Mouse (Mus musculus): Measurements from ENCODE around the gene Fpr1. TPM values are rescaled to one million over a fixed set of nuclear protein-coding genes. Genes with fewer than 3 reads are reported as not detected.
"Not testable (repeated sequence)": the region's sequence is repeated elsewhere in the genome, so short reads cannot be mapped to it uniquely, and the experiment has no call there.

The Fpr1 gene
- total RNA-seq, 2 experiments from 2014 or later: not detected

GRCm38 (mm10) chr17:17855064-17855838, 28.5 kb downstream of the Fpr1 start, which contains the start of gene Has1:
Has1 (minus strand) TSS chr17:17855205.
- no peak for DNase-seq
- intact Hi-C loops (cut with DNase I): no loop called here

- no peak for DNase-seq
- intact Hi-C loops (cut with DNase I): loop anchor here (5.0 kb wide), 1 partner anchor 47 kb away; no protein-coding TSS in a partner anchor
Measured at GRCm38 (mm10) chr17:17849906-17850712, 33.6 kb downstream of the Fpr1 start.

- DNase-seq: no peak
- intact Hi-C loops (cut with DNase I): no loop called here
Measured at GRCm38 (mm10) chr17:17848988-17849387, 34.8 kb downstream of the Fpr1 start.

- DNase-seq: no peak
- intact Hi-C loops (cut with DNase I): no loop called here
Measured at GRCm38 (mm10) chr17:17845187-17846027, 38.3 kb downstream of the Fpr1 start.

- intact Hi-C loops (cut with DNase I); DNase-seq: not testable (repeated sequence)
Measured at GRCm38 (mm10) chr17:17844606-17845005, 39.1 kb downstream of the Fpr1 start.

GRCm38 (mm10) chr17:17843534-17844261, 40.0 kb downstream of the Fpr1 start:
- intact Hi-C loops (cut with DNase I): no loop called here
- DNase-seq: no peak

- intact Hi-C loops (cut with DNase I): no loop called here
- DNase-seq: no peak
Measured at GRCm38 (mm10) chr17:17840796-17841195, 42.9 kb downstream of the Fpr1 start.

GRCm38 (mm10) chr17:17839276-17839675, 44.5 kb downstream of the Fpr1 start:
- no peak for DNase-seq
- intact Hi-C loops (cut with DNase I): loop anchor here (5.0 to 10.0 kb wide), 3 partner anchors 56 to 774 kb away; partner anchors contain the start of gene Zfp960

GRCm38 (mm10) chr17:17837919-17838701, 45.6 kb downstream of the Fpr1 start:
- peak; percentile 96 for DNase-seq
- intact Hi-C loops (cut with DNase I): loop anchor here (5.0 to 10.0 kb wide), 3 partner anchors 57 to 773 kb away; partner anchors contain the start of gene Zfp960

- peak; percentile 24 to 27 for DNase-seq
- intact Hi-C loops (cut with DNase I): loop anchor here (5.0 to 10.0 kb wide), 3 partner anchors 57 to 773 kb away; partner anchors contain the start of gene Zfp960
Measured at GRCm38 (mm10) chr17:17837426-17837825, 46.3 kb downstream of the Fpr1 start.

GRCm38 (mm10) chr17:17836101-17836500, 47.6 kb downstream of the Fpr1 start:
- no peak for DNase-seq
- intact Hi-C loops (cut with DNase I): loop anchor here (5.0 to 10.0 kb wide), 3 partner anchors 59 to 771 kb away; partner anchors contain the start of gene Zfp960

- intact Hi-C loops (cut with DNase I): loop anchor here (5.0 to 10.0 kb wide), 3 partner anchors 60 to 770 kb away; partner anchors contain the start of gene Zfp960
- no peak for DNase-seq
Measured at GRCm38 (mm10) chr17:17834896-17835295, 48.8 kb downstream of the Fpr1 start.

- intact Hi-C loops (cut with DNase I): loop anchor here (10.0 kb wide), 2 partner anchors 64 to 766 kb away; partner anchors contain the start of gene Zfp960
Measured at GRCm38 (mm10) chr17:17830731-17831130, 53.0 kb downstream of the Fpr1 start.

GRCm38 (mm10) chr17:17829816-17830535, 53.8 kb downstream of the Fpr1 start:
- intact Hi-C loops (cut with DNase I): loop anchor here (10.0 kb wide), 3 partner anchors 65 to 765 kb away; partner anchors contain the start of genes Lnpep and Zfp960
- DNase-seq: no peak

More at GRCm38 (mm10) chr17:17830731-17831130, 53.0 kb downstream of the Fpr1 start:
- DNase-seq: no peak

GRCm38 (mm10) chr17:17829052-17829785, 54.5 kb downstream of the Fpr1 start:
- intact Hi-C loops (cut with DNase I): loop anchor here (10.0 kb wide), 1 partner anchor 204 kb away; the partner anchor contains the start of gene Lnpep

GRCm38 (mm10) chr17:17828191-17828981, 55.4 kb downstream of the Fpr1 start:
- DNase-seq: peak; percentile 64 to 66
- intact Hi-C loops (cut with DNase I): loop anchor here (10.0 kb wide), 1 partner anchor 204 kb away; the partner anchor contains the start of gene Lnpep

More at GRCm38 (mm10) chr17:17829052-17829785, 54.5 kb downstream of the Fpr1 start:
- no peak for DNase-seq
